In genomic region chr5:118302466-118303155, GRCm38 (mm10) we compare ENCODE assay signal across 15 mouse cellular contexts. TPM values are rescaled to one million over a fixed set of nuclear protein-coding genes. Genes with fewer than 3 reads are reported as not detected.
DNase-seq lines count a peak whose midpoint lies in the region; ATAC-seq and TF ChIP-seq lines count a peak whose summit lies in the region.
"Had no signal": no experiment of that assay in that cellular context is flagged by ENCODE, and none has a peak within 500 bp of the region (broad histone marks: within the 10 kb centered on the region; RNA-seq: fewer than 3 reads in every experiment).

No protein-coding gene starts in this region.

- H3K27ac ChIP-seq in kidney, adult 2 months (ENCODE audit: insufficient read depth, low read depth, low read length) = no peak overlapping the region
- H3K27ac ChIP-seq in liver, postnatal 0 days (ENCODE audit: low read depth) = peak overlapping the region; percentile 51
- H3K27ac ChIP-seq in stomach, embryonic 16.5 days (ENCODE audit: low read length) = peak overlapping the region; percentile 58
- H3K27ac ChIP-seq in thymus, adult 2 months (ENCODE audit: control insufficient read depth, insufficient read depth, low read length) = no peak overlapping the region
- no peak overlapping the region for H3K27ac ChIP-seq in hindbrain, embryonic 13.5 days

- no peak for TF ChIP-seq CTCF in kidney, adult 2 months (conservative IDR thresholded peaks at IDR 0.05; ENCODE audit: insufficient read depth, insufficient read length, low read depth, low read length)
- TF ChIP-seq CTCF in liver, postnatal 0 days (IDR thresholded peaks at IDR 0.05; ENCODE audit: low read depth) = no peak
- TF ChIP-seq CTCF in thymus, adult 2 months (IDR thresholded peaks at IDR 0.05; ENCODE audit: borderline replicate concordance, control insufficient read depth, extremely low read depth, insufficient read depth, low read length, poor library complexity) = no peak

- H3K4me1 ChIP-seq in kidney, adult 2 months (ENCODE audit: control insufficient read depth, insufficient read depth, low read length) = no peaks in the 10 kb centered on the region
- peaks cover 9% of the 10 kb centered on the region; the same call in 1 of the 2 replicates for H3K4me1 ChIP-seq in liver, postnatal 0 days (ENCODE audit: insufficient read depth)
- H3K4me1 ChIP-seq in stomach, embryonic 16.5 days (ENCODE audit: control insufficient read depth, insufficient read depth, low read length) = peaks cover 10% of the 10 kb centered on the region; the same call in 1 of the 2 replicates
- no peaks in the 10 kb centered on the region for H3K4me1 ChIP-seq in thymus, adult 2 months (replicated peaks; ENCODE audit: control insufficient read depth, insufficient read depth, low read length)
- peaks cover 8% of the 10 kb centered on the region for H3K4me1 ChIP-seq in hindbrain, embryonic 13.5 days (replicated peaks)

- peak; percentile 98 for ATAC-seq in liver, postnatal 0 days
- peak; percentile 81 for ATAC-seq in stomach, embryonic 16.5 days (ENCODE audit: insufficient read depth, low FRiP score)
- no peak for ATAC-seq in hindbrain, embryonic 13.5 days (ENCODE audit: low FRiP score)
- ATAC-seq: forebrain, postnatal 0 days; midbrain, embryonic 16.5 days had no signal

- 0 out of 2 replicates have a peak, but pooled peaks have one; percentile 39 for TF ChIP-seq EP300 in liver, postnatal 0 days (IDR thresholded peaks at IDR 0.05; ENCODE audit: low read depth)

- H3K9me3 ChIP-seq in liver, postnatal 0 days (ENCODE audit: low read length) = no peaks in the 10 kb centered on the region
- no peaks in the 10 kb centered on the region for H3K9me3 ChIP-seq in stomach, embryonic 16.5 days (replicated peaks; ENCODE audit: control insufficient read depth, low read length)
- H3K9me3 ChIP-seq in hindbrain, embryonic 13.5 days = no peaks in the 10 kb centered on the region

- H3K4me2 ChIP-seq in liver, postnatal 0 days (ENCODE audit: low read depth, low read length) = no peak overlapping the region
- H3K4me2 ChIP-seq in stomach, embryonic 16.5 days (ENCODE audit: low read depth, low read length) = peak overlapping the region; percentile 23; the same call in 1 of the 2 replicates
- no peak overlapping the region for H3K4me2 ChIP-seq in hindbrain, embryonic 13.5 days

- H3K27me3 ChIP-seq in kidney, adult 2 months (replicated peaks; ENCODE audit: control insufficient read depth, insufficient read depth, low read length) = no peaks in the 10 kb centered on the region
- no peaks in the 10 kb centered on the region for H3K27me3 ChIP-seq in liver, postnatal 0 days (ENCODE audit: insufficient read depth, low read length)
- no peaks in the 10 kb centered on the region for H3K27me3 ChIP-seq in stomach, embryonic 16.5 days (ENCODE audit: control insufficient read depth, insufficient read depth, low read length)
- H3K27me3 ChIP-seq in thymus, adult 2 months (ENCODE audit: control insufficient read depth, insufficient read depth, low read length) = no peaks in the 10 kb centered on the region
- H3K27me3 ChIP-seq in hindbrain, embryonic 13.5 days = no peaks in the 10 kb centered on the region

- DNase-seq in kidney, adult 2 months = peak; percentile 55
- no peak for DNase-seq in kidney, adult 11 months
- DNase-seq in kidney, postnatal 36 days = peak; percentile 26 to 60
- DNase-seq in liver, postnatal 0 days = peak; percentile 81
- DNase-seq in right cerebral cortex, adult 2 months (ENCODE audit: low spot score in 2 of 2) = no peak
- DNase-seq in thymus, adult 2 months = no peak
- DNase-seq: B cell, adult 2 months; cerebellum, postnatal 25 days; forebrain, postnatal 0 days; gastrocnemius, postnatal 36 days; layer of hippocampus, postnatal 36 days had no signal

- no peak overlapping the region for H3K4me3 ChIP-seq in kidney, adult 2 months (ENCODE audit: insufficient read depth, low read depth, low read length)
- no peak overlapping the region for H3K4me3 ChIP-seq in liver, postnatal 0 days (ENCODE audit: low read depth, low read length)
- H3K4me3 ChIP-seq in stomach, embryonic 16.5 days (replicated peaks; ENCODE audit: low read length) = no peak overlapping the region
- H3K4me3 ChIP-seq in thymus, adult 2 months (ENCODE audit: control insufficient read depth, insufficient read depth, low read length) = no peak overlapping the region
- H3K4me3 ChIP-seq in hindbrain, embryonic 13.5 days = no peak overlapping the region

- TF ChIP-seq POLR2A in kidney, adult 2 months (IDR thresholded peaks at IDR 0.05; ENCODE audit: low read depth, low read length) = no peak
- no peak for TF ChIP-seq POLR2A in thymus, adult 2 months (IDR thresholded peaks at IDR 0.05; ENCODE audit: control insufficient read depth, extremely low read depth, insufficient read depth, low read length, poor library complexity)

- WGBS in kidney, adult 2 months = 50% methylated on average over 9 of the region's 9 CpGs
- WGBS in liver, postnatal 0 days (ENCODE audit: insufficient replicate concordance) = 48% methylated on average over 9 of the region's 9 CpGs
- WGBS in stomach, embryonic 16.5 days = 30% methylated on average over 9 of the region's 9 CpGs
- 87% methylated on average over 9 of the region's 9 CpGs for WGBS in thymus, adult 2 months
- WGBS in hindbrain, embryonic 13.5 days = 79% methylated on average over 9 of the region's 9 CpGs

- H3K9ac ChIP-seq in liver, postnatal 0 days (replicated peaks) = no peak overlapping the region
- no peak overlapping the region for H3K9ac ChIP-seq in stomach, embryonic 16.5 days (ENCODE audit: low read length)
- H3K9ac ChIP-seq in hindbrain, embryonic 13.5 days = no peak overlapping the region
- H3K9ac ChIP-seq: forebrain, postnatal 0 days had no signal

- no peaks in the 10 kb centered on the region for H3K36me3 ChIP-seq in kidney, adult 2 months (ENCODE audit: control insufficient read depth, insufficient read depth, low read length)
- H3K36me3 ChIP-seq in liver, postnatal 0 days (replicated peaks; ENCODE audit: insufficient read depth, low read length) = no peaks in the 10 kb centered on the region
- H3K36me3 ChIP-seq in stomach, embryonic 16.5 days (ENCODE audit: control insufficient read depth, insufficient read depth, low read length) = no peaks in the 10 kb centered on the region
- no peaks in the 10 kb centered on the region for H3K36me3 ChIP-seq in thymus, adult 2 months (ENCODE audit: control insufficient read depth, insufficient read depth, low read length)
- H3K36me3 ChIP-seq in hindbrain, embryonic 13.5 days = no peaks in the 10 kb centered on the region
- H3K36me3 ChIP-seq: G1E had no signal

RNA-seq across cellular contexts. Expression of gene 2410131K14Rik, which starts 57.6 kb away (rescaled TPM):
- polyA plus RNA-seq in kidney, adult 2 months (2012; rRNA removed) = 10.0 and 11.0 TPM in 2 replicates
- polyA plus RNA-seq in liver, postnatal 0 days (2015; fragmentation: Nextera tagmentation; extraction: Ambion mirVana) = 1.3 TPM in 2 replicates
- 7.4 and 7.7 TPM in 2 replicates for polyA plus RNA-seq in stomach, embryonic 16.5 days (2015; fragmentation: Nextera tagmentation; extraction: Ambion mirVana)
- polyA plus RNA-seq in thymus, adult 2 months (2012; rRNA removed) = 8.7 and 10.8 TPM in 2 replicates
- 14.5 and 15.5 TPM in 2 replicates for polyA plus RNA-seq in hindbrain, embryonic 13.5 days (2015; fragmentation: Nextera tagmentation; extraction: Ambion mirVana)

RNA-seq across cellular contexts. Expression of gene Rnft2, which starts 57.7 kb away (rescaled TPM):
- polyA plus RNA-seq in kidney, adult 2 months (2012; rRNA removed) = 1.8 and 2.9 TPM in 2 replicates
- polyA plus RNA-seq in liver, postnatal 0 days (2015; fragmentation: Nextera tagmentation; extraction: Ambion mirVana) = 0.14 TPM in 1 of 2 replicates, not detected in the other
- 1.3 and 2.6 TPM in 2 replicates for polyA plus RNA-seq in stomach, embryonic 16.5 days (2015; fragmentation: Nextera tagmentation; extraction: Ambion mirVana)
- 2.0 and 2.7 TPM in 2 replicates for polyA plus RNA-seq in thymus, adult 2 months (2012; rRNA removed)
- polyA plus RNA-seq in hindbrain, embryonic 13.5 days (2015; fragmentation: Nextera tagmentation; extraction: Ambion mirVana) = 9.8 and 12.2 TPM in 2 replicates

Comparison
In these comparisons a context has a peak if more than half of its experiments do, and no peak if none do; other contexts are left out.
1. DNase-seq: peak in kidney, adult 2 months (single experiment), kidney, postnatal 36 days (2 of 2) and liver, postnatal 0 days (single experiment); none in kidney, adult 11 months (single experiment), right cerebral cortex, adult 2 months (0 of 2) and thymus, adult 2 months (single experiment).
2. H3K27ac ChIP-seq: peak in liver, postnatal 0 days (single experiment) and stomach, embryonic 16.5 days (single experiment); none in kidney, adult 2 months (single experiment), thymus, adult 2 months (single experiment) and hindbrain, embryonic 13.5 days (single experiment).